Mouse (Mus musculus) hindbrain, embryonic 14.5 days (tissue): ENCODE results near the gene Cep170. TPM values are rescaled to one million over a fixed set of nuclear protein-coding genes. Genes with fewer than 3 reads are reported as not detected.

Experiments
- ATAC-seq: fragments of 200-750 bp; cut with Nextera tagmentation; 2 replicates; pipeline ENCODE4 v1.8.0; 2017; ENCODE audit warnings: moderate number of reproducible peaks, mild to moderate bottlenecking, moderate TSS enrichment, moderate library complexity; ENCODE audit not compliant: low FRiP score
- DNase-seq: peaks from one replicate; pipeline ENCODE4 v3.0.0-alpha.2; 2015; ENCODE audit warnings: low spot score
- H3K27ac ChIP-seq: fragments of 300-500 bp; sonication (generic); 2 replicates; pipeline ENCODE4 v1.5.1; 2014; ENCODE audit warnings: mild to moderate bottlenecking, moderate library complexity
- H3K27me3 ChIP-seq: fragments of 300-500 bp; sonication (generic); 2 replicates; pipeline ENCODE4 v1.6.1; 2014; ENCODE audit warnings: mild to moderate bottlenecking, low read length, mixed read lengths; ENCODE audit not compliant: control insufficient read depth, insufficient read depth
- H3K36me3 ChIP-seq: fragments of 300-500 bp; sonication (generic); replicated peaks from 2 replicates; pipeline ENCODE4 v1.6.1; 2014; ENCODE audit not compliant: control insufficient read depth, insufficient read depth
- H3K4me1 ChIP-seq: fragments of 300-500 bp; sonication (generic); replicated peaks from 2 replicates; pipeline ENCODE4 v1.6.1; 2014; ENCODE audit warnings: antibody characterized with exemption, low read length, mixed read lengths; ENCODE audit not compliant: control insufficient read depth, insufficient read depth
- H3K4me2 ChIP-seq: fragments of 300-500 bp; sonication (generic); replicated peaks from 2 replicates; pipeline ENCODE4 v1.6.1; 2014; ENCODE audit warnings: mild to moderate bottlenecking, moderate library complexity
- H3K4me3 ChIP-seq: fragments of 300-500 bp; sonication (generic); replicated peaks from 2 replicates; pipeline ENCODE4 v1.5.1; 2014; ENCODE audit warnings: mild to moderate bottlenecking, low read length
- H3K9ac ChIP-seq: fragments of 300-500 bp; sonication (generic); 2 replicates; pipeline ENCODE4 v1.6.1; 2014
- H3K9me3 ChIP-seq: fragments of 300-500 bp; sonication (generic); 2 replicates; pipeline ENCODE4 v1.6.1; 2016; ENCODE audit warnings: low read length; ENCODE audit not compliant: control insufficient read depth
- WGBS: fragments of 180-500 bp; shearing (Covaris S2); extraction: QIAGEN DNeasy Blood & Tissue Kit; methylation state at CpG from one replicate; pipeline ENCODE4 v1.1.7; 2014; 5-methylcytosine and 5-hydroxymethylcytosine counted together
- polyA plus RNA-seq: library from polyadenylated mRNA; unstranded; fragments of >200 nt; fragmentation: Nextera tagmentation; extraction: Ambion mirVana; gene quantifications from 2 replicates; pipeline ENCODE4 v1.2.1, GENCODE M21; 2014

Gene Cep170
- polyA plus RNA-seq, 1 experiment from 2014 or later: 136 TPM

DNA sequence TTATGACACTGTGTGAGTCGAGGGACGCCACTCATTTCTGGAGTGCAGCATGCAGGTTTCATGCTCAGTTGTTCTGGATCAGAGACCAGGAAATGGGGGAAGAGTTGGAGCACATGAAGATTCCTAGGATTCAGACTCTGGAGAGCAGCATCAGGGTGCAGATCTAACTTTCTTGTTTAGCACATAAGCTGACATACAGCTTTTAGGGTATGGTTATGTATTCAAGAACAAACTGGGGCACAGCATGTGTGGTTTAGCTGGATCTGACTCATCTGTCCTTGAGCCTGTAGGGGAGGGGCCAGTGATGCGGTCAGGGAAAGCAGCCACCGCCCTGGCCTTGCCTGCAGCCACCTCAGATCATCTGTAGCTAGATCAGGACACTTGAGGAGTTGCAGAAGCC is 13.5 kb upstream of the Cep170 start:
- ATAC-seq: no peak
- Histone ChIP-seq H3K27me3 (no peaks in the 10 kb centered on the region), H3K4me1 (no peaks in the 10 kb centered on the region), H3K4me2 (no peak overlapping the region), H3K9me3 (no peaks in the 10 kb centered on the region), H3K27ac (no peak overlapping the region), H3K9ac (no peak overlapping the region), H3K4me3 (no peak overlapping the region), H3K36me3 (no peaks in the 10 kb centered on the region)
- no peak for DNase-seq
- WGBS: 78% methylated on average over 4 of the region's 4 CpGs

DNA sequence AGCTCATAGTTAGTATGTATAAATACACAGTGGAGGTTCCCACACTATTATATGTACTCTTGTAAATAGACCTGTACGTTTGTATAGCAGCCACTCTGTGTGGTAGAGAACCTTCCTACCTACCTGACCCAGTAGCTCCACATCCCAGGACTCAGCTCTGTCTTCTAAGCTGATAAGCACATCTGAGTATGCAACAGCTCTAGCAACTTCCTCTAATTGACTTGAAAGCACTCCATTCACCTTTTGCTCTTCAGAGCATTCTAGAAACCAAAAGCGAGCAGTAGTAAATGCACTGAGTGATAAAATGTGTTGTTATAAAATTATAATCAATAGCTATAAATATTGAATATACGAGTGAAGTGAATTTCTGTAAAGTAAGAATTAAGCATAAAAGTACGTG is 13.1 kb upstream of the Cep170 start:
- Histone ChIP-seq H3K36me3 (no peaks in the 10 kb centered on the region), H3K9ac (no peak overlapping the region), H3K4me3 (no peak overlapping the region), H3K9me3 (no peaks in the 10 kb centered on the region), H3K27ac (no peak overlapping the region), H3K27me3 (no peaks in the 10 kb centered on the region), H3K4me1 (no peaks in the 10 kb centered on the region), H3K4me2 (no peak overlapping the region)
- DNase-seq (no peak), ATAC-seq (no peak)
- WGBS: 92% methylated on average over 4 of the region's 4 CpGs

DNA sequence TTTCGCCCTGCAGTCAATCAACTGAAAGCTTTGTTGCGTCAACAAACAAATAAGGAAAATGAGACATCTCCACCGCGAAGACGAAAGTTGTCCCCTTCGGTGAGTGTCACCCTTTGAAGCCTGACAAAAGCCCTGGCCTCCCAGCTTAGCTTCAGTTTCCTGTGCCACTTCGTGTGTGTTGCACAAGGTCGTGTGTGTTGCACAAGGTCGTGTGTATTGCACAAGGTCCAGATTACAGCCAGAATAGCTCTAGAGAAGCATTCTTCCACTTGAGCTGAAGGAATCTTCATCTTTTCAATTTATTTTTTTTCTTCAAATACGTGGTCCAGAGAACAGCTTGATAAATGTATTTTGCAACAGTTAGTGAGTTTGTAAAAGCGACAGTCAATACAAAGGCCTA is 12.3 kb upstream of the Cep170 start:
- no peak overlapping the region for H3K4me2 ChIP-seq
- no peaks in the 10 kb centered on the region for H3K36me3 ChIP-seq
- ATAC-seq (no peak), DNase-seq (no peak)
- no peaks in the 10 kb centered on the region for H3K4me1 ChIP-seq
- H3K4me3 ChIP-seq: no peak overlapping the region
- no peak overlapping the region for H3K9ac ChIP-seq
- WGBS: 89% methylated on average over 11 of the region's 11 CpGs
- H3K27ac ChIP-seq: no peak overlapping the region
- H3K9me3 ChIP-seq: no peaks in the 10 kb centered on the region
- no peaks in the 10 kb centered on the region for H3K27me3 ChIP-seq

DNA sequence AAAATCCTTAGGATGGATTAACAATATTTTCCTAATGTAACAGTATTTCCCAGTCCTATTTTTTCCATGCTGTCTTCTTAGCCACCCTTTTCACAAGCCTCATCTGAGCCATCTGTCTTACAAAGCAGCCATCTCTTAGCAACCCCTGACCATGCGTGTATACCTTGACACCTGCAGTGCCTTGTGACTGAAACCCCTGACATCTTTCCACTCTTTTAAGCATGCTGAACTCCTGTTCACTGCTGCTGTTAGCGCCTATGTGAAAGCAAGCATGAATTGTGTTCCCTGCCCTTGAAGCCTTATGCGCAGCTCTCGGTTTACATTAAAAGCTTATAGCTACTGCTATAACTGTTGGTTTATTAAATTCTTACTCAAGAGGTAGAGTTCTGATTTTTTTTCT is 11.2 kb upstream of the Cep170 start:
- H3K36me3 ChIP-seq: no peaks in the 10 kb centered on the region
- no peaks in the 10 kb centered on the region for H3K4me1 ChIP-seq
- H3K27ac ChIP-seq: no peak overlapping the region
- H3K27me3 ChIP-seq: no peaks in the 10 kb centered on the region
- ATAC-seq: no peak
- H3K4me3 ChIP-seq: no peak overlapping the region
- H3K9me3 ChIP-seq: no peaks in the 10 kb centered on the region
- no peak for DNase-seq
- no peak overlapping the region for H3K9ac ChIP-seq
- 83% methylated on average over 4 of the region's 4 CpGs for WGBS
- no peak overlapping the region for H3K4me2 ChIP-seq

DNA sequence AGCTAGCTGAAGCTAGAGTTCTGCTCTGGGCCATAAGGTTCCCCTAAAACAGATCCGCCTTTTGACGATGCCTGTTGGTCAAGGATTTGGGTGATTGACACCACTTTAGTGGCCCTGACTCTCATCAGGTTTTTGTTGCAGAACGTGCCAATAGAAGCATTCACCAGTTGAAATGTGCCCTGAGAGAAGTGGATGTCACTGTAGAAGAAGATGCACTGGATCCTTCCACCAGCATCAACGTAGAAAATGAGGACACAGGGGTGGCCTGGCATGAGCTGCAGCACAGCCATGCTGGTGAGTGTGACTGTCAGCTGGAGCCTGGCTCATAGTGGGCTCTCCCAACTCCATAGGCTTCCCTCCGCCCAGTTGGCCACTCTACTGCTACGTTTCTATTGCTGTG is 10.7 kb upstream of the Cep170 start:
- Histone ChIP-seq H3K4me3 (no peak overlapping the region), H3K36me3 (no peaks in the 10 kb centered on the region), H3K9me3 (no peaks in the 10 kb centered on the region), H3K4me1 (no peaks in the 10 kb centered on the region), H3K27ac (no peak overlapping the region), H3K4me2 (no peak overlapping the region), H3K27me3 (no peaks in the 10 kb centered on the region), H3K9ac (no peak overlapping the region)
- 79% methylated on average over 6 of the region's 6 CpGs for WGBS
- DNase-seq: no peak
- ATAC-seq: no peak

DNA sequence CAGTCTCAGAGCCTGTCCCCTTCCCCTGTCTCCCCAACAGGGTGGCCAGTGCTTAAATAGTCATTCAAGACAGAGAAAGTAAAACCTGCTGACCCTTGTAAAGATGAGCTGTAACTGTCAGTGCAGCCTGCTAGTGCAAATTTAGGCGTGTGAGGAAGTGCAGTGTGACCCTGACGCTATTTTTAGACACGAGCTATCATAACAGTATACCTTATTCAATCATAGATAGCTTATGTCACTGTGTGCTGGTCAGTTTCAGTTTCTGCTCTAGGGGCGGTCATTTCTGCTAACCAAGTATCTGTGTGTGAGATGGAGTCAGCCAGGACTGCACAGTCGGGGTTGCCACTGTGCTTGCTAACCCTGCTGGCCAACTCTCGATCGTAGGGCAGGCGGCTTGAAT is 10.0 kb upstream of the Cep170 start:
- no peak overlapping the region for H3K9ac ChIP-seq
- no peaks in the 10 kb centered on the region for H3K4me1 ChIP-seq
- WGBS: 89% methylated on average over 8 of the region's 8 CpGs

DNA sequence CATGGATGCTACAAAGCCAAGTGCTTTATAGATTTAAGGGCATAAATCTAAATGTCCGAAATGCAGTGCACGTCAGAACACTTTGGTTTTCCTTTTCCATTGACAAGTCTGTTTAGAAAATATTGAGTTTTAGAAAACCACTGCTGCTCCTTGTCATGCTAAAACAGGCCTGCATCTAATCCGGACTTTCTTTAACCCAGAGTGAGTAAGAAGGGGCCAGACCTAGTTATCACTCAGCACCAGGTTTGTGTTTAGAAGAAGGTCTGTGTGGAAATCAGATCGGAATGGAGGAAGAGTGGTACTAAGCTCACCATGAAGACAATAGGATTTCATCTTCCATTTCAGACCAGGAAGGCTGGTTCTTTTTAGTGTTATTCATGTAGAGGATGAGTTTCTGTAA is 9.1 kb upstream of the Cep170 start:
- H3K9ac ChIP-seq: no peak overlapping the region
- DNase-seq: no peak
- no peaks in the 10 kb centered on the region for H3K36me3 ChIP-seq
- H3K27me3 ChIP-seq: no peaks in the 10 kb centered on the region
- no peak overlapping the region for H3K27ac ChIP-seq
- H3K9me3 ChIP-seq: no peaks in the 10 kb centered on the region
- no peak overlapping the region for H3K4me2 ChIP-seq
- WGBS: 90% methylated on average over 4 of the region's 4 CpGs
- no peak overlapping the region for H3K4me3 ChIP-seq
- no peak for ATAC-seq
- H3K4me1 ChIP-seq: no peaks in the 10 kb centered on the region

More for the DNA sequence above, 10.0 kb upstream of the Cep170 start:
- Histone ChIP-seq H3K4me3 (no peak overlapping the region), H3K27ac (no peak overlapping the region), H3K27me3 (no peaks in the 10 kb centered on the region), H3K4me2 (no peak overlapping the region), H3K36me3 (no peaks in the 10 kb centered on the region), H3K9me3 (no peaks in the 10 kb centered on the region)
- DNase-seq (no peak), ATAC-seq (no peak)

DNA sequence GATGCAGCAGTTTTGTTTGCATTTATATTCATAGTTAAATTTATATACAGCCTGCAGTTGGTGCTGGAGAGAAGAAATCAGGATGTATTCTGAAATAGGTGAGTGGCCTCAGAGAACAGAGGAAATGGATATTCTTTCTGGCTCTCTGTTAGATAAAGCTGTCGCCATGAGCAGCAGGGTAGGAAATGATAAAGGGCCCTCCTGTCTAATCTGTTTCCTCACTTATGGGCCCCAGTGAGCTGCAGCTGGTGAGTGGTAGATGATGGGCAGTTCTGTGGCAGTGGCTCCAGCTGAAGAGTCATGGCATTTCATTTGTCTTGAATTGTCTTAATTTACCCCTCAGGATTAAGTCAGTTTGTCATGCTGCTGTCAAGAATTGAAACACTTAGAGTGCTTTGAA is 8.1 kb upstream of the Cep170 start:
- Histone ChIP-seq H3K9ac (no peak overlapping the region), H3K27me3 (no peaks in the 10 kb centered on the region), H3K9me3 (no peaks in the 10 kb centered on the region), H3K4me3 (no peak overlapping the region), H3K4me2 (no peak overlapping the region), H3K27ac (no peak overlapping the region), H3K4me1 (no peaks in the 10 kb centered on the region), H3K36me3 (no peaks in the 10 kb centered on the region)
- ATAC-seq: no peak
- no peak for DNase-seq
- 42% methylated on average over 1 of the region's 1 CpGs for WGBS

DNA sequence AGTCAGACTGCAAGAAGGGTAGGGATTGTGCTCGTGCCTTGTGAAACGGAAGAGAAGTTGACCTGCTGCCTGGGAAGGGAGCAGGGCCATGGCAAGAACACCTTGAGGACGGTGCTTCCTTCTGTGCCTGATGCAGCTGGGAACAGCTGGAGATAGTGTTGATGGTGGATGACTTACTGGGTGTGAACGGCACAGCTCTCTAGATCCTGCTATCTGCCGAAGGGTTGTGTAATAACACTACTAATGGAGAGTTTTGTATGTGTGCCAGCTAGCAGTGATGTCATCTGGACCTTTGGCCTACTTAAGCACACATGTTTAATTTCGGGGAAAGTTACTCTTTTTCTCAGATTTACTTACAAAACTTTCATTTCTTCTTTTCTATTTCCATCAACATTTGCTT is 4.9 kb upstream of the Cep170 start:
- DNase-seq (no peak), ATAC-seq (no peak)
- 81% methylated on average over 6 of the region's 6 CpGs for WGBS
- Histone ChIP-seq H3K9ac (no peak overlapping the region), H3K27ac (no peak overlapping the region), H3K4me1 (no peaks in the 10 kb centered on the region; the same call in 1 of the 2 replicates), H3K4me2 (no peak overlapping the region), H3K9me3 (no peaks in the 10 kb centered on the region), H3K4me3 (no peak overlapping the region), H3K36me3 (no peaks in the 10 kb centered on the region), H3K27me3 (no peaks in the 10 kb centered on the region)

DNA sequence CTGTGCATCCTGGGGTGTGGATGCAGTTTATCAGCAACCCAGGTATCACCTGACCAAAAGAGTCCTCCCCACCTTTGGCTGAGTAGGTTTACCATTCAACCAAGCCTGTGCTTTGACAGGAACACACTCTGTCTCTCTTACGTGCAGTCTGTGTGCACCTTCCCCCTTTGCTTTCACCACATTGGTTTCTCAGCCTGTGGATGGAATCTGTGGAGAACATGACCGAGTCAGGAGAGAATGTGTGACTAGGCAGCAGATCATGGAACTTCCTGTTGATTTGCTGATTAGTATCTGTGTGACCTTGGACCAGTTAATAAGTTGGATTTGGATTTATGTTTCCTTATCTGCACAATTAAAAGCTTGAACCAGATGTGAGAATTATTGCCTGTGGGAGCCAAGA is 4.3 kb upstream of the Cep170 start:
- H3K9me3 ChIP-seq: no peaks in the 10 kb centered on the region
- DNase-seq (no peak), ATAC-seq (no peak)
- H3K4me2 ChIP-seq: no peak overlapping the region
- no peaks in the 10 kb centered on the region for H3K36me3 ChIP-seq
- no peaks in the 10 kb centered on the region for H3K27me3 ChIP-seq
- no peak overlapping the region for H3K27ac ChIP-seq
- WGBS: 91% methylated on average over 2 of the region's 2 CpGs
- H3K9ac ChIP-seq: no peak overlapping the region
- no peak overlapping the region for H3K4me3 ChIP-seq
- H3K4me1 ChIP-seq: no peaks in the 10 kb centered on the region; the same call in 1 of the 2 replicates
